Mouse (Mus musculus): ENCODE data around the gene Dgkk. TPM values are rescaled to one million over a fixed set of nuclear protein-coding genes. Genes with fewer than 3 reads are reported as not detected.

Gene Dgkk
- total and polyA plus RNA-seq, 3 experiments = 0.03 TPM; not detected in 2

- peak; percentile 39; the same call in 1 of the 2 replicates for TF ChIP-seq TCF12 (IDR thresholded peaks at IDR 0.05; ENCODE audit: low read depth, low read length)
- no peak for TF ChIP-seq BHLHE40 (IDR thresholded peaks at IDR 0.05; ENCODE audit: low read depth, low read length)
- TF ChIP-seq ZNF384 (IDR thresholded peaks at IDR 0.05; ENCODE audit: low read depth, low read length) = peak; percentile 84
- no peak for TF ChIP-seq ZKSCAN1 (IDR thresholded peaks at IDR 0.05; ENCODE audit: borderline replicate concordance, low read depth, low read length)
- no peak for TF ChIP-seq NELFE (IDR thresholded peaks at IDR 0.05; ENCODE audit: low read depth, low read length)
- no peak for TF ChIP-seq RCOR1 (conservative IDR thresholded peaks at IDR 0.05; ENCODE audit: low read depth, low read length)
Measured at GRCm38 (mm10) chrX:6854136-6854535, 75.0 kb downstream of the Dgkk start (continued).

DNA sequence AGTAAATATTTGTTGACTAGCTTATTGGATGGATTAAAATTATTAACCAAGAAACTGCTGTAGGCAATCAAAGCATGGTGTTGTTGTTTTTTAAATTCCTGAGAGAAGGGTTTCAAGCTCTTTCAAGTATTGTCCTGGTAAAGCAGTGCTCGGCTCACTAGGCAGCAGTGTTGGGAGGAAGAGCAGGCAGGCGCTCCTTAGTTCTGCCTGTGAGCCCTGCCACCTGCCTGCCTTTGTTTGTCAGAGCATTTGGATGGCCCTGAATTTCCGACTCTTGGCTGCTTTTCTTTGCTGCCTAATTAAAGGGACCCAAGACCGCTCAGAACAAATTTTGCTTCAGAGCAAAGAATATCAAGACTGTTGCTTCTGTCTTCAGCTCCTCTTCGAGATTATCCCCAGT is 114.8 kb downstream of the Dgkk start:
- no peaks in the 10 kb centered on the region for H3K9me3 ChIP-seq (replicated peaks; ENCODE audit: low read length)
- H3K4me1 ChIP-seq (ENCODE audit: control insufficient read depth in 1 of 2, insufficient read depth in 2 of 2) = no peaks in the 10 kb centered on the region
- no peak overlapping the region for H3K9ac ChIP-seq (ENCODE audit: insufficient read depth, low read depth)
- H3K4me3 ChIP-seq (replicated peaks in 1 of 3; ENCODE audit: low read depth in 2 of 3, low read length in 2 of 3, poor library complexity in 1 of 3) = no peak overlapping the region
- dilution Hi-C loops (cut with MboI; ENCODE audit: extremely low pct_ligation_motif_present, extremely low pct_unique_long_range_greater_than_20kb, low sequenced_read_pairs) (no loop called here), in situ Hi-C loops (cut with MboI; ENCODE audit: low pct_ligation_motif_present, low pct_unique_long_range_greater_than_20kb, low sequenced_read_pairs) (no loop called here)
- DNase-seq (ENCODE audit: extremely low read depth) = no peak
- no peak overlapping the region for H3K27ac ChIP-seq (ENCODE audit: insufficient read depth, low read depth)
- H3K79me2 ChIP-seq (replicated peaks; ENCODE audit: control insufficient read depth, extremely low read depth, insufficient read depth, poor library complexity, severe bottlenecking) = no peaks in the 10 kb centered on the region
- H3K36me3 ChIP-seq (replicated peaks in 1 of 2; ENCODE audit: control insufficient read depth in 1 of 2, insufficient read depth in 1 of 2, low read length in 1 of 2) = no peaks in the 10 kb centered on the region
- TF ChIP-seq ZKSCAN1 (IDR thresholded peaks at IDR 0.05; ENCODE audit: borderline replicate concordance, low read depth, low read length) = no peak
- TF ChIP-seq TBP (conservative IDR thresholded peaks at IDR 0.05; ENCODE audit: low read depth, low read length) = no peak
- no peak for TF ChIP-seq POLR2AphosphoS2 (IDR thresholded peaks at IDR 0.05; ENCODE audit: low read depth, low read length)
- no peak for TF ChIP-seq UBTF (IDR thresholded peaks at IDR 0.05; ENCODE audit: low read depth, low read length)
- no peak for TF ChIP-seq PAX5 (IDR thresholded peaks at IDR 0.05; ENCODE audit: low read length)
- no peak for TF ChIP-seq MYC (IDR thresholded peaks at IDR 0.05; ENCODE audit: low read depth, low read length)
- TF ChIP-seq RAD21 (IDR thresholded peaks at IDR 0.05; ENCODE audit: low read depth, low read length) = no peak; the same call in 1 of the 2 replicates
- no peak overlapping the region for H3K4me2 ChIP-seq (ENCODE audit: insufficient read depth, low read depth, poor library complexity, severe bottlenecking)
- no peaks in the 10 kb centered on the region for H3K27me3 ChIP-seq (replicated peaks)

GRCm38 (mm10) chrX:6911047-6911446 is 131.9 kb downstream of the Dgkk start:
- dilution Hi-C loops (cut with MboI; ENCODE audit: extremely low pct_ligation_motif_present, extremely low pct_unique_long_range_greater_than_20kb, low sequenced_read_pairs) = no loop called here
- Histone ChIP-seq H3K4me2 (ENCODE audit: insufficient read depth, low read depth, poor library complexity, severe bottlenecking) (no peak overlapping the region), H3K9me3 (replicated peaks; ENCODE audit: low read length) (no peaks in the 10 kb centered on the region), H3K79me2 (replicated peaks; ENCODE audit: control insufficient read depth, extremely low read depth, insufficient read depth, poor library complexity, severe bottlenecking) (no peaks in the 10 kb centered on the region), H3K4me1 (ENCODE audit: control insufficient read depth in 1 of 2, insufficient read depth in 2 of 2) (no peaks in the 10 kb centered on the region), H3K4me3 (replicated peaks in 1 of 3; ENCODE audit: low read depth in 2 of 3, low read length in 2 of 3, poor library complexity in 1 of 3) (no peak overlapping the region), H3K27ac (ENCODE audit: insufficient read depth, low read depth) (no peak overlapping the region), H3K27me3 (replicated peaks) (no peaks in the 10 kb centered on the region), H3K36me3 (replicated peaks in 1 of 2; ENCODE audit: control insufficient read depth in 1 of 2, insufficient read depth in 1 of 2, low read length in 1 of 2) (no peaks in the 10 kb centered on the region), H3K9ac (ENCODE audit: insufficient read depth, low read depth) (no peak overlapping the region)
- no peak for DNase-seq (ENCODE audit: extremely low read depth)
- in situ Hi-C loops (cut with MboI; ENCODE audit: low pct_ligation_motif_present, low pct_unique_long_range_greater_than_20kb, low sequenced_read_pairs) = no loop called here
- TF ChIP-seq ETS1 (conservative IDR thresholded peaks at IDR 0.05; ENCODE audit: low read depth, low read length) (no peak), ZNF384 (IDR thresholded peaks at IDR 0.05; ENCODE audit: low read depth, low read length) (peak; percentile 56), MAX (IDR thresholded peaks at IDR 0.05; ENCODE audit: low read length) (no peak), HCFC1 (IDR thresholded peaks at IDR 0.05; ENCODE audit: low read depth, low read length) (no peak), ZC3H11A (IDR thresholded peaks at IDR 0.05; ENCODE audit: low read depth, low read length) (no peak), CTCF (conservative IDR thresholded peaks at IDR 0.05 in 1 of 2, IDR thresholded peaks at IDR 0.05 in 1 of 2; ENCODE audit: low read depth in 2 of 2, low read length in 2 of 2) (peak in 1 of 2 experiments; percentile 31; a peak in 1 of 4 replicates), RAD21 (IDR thresholded peaks at IDR 0.05; ENCODE audit: low read depth, low read length) (no peak; the same call in 1 of the 2 replicates)
